Mouse (Mus musculus) CH12.LX (cell line): Measurements from ENCODE around the gene Khk.

ENCODE experiments used
- CHD1 ChIP-seq: IDR thresholded peaks from 2 replicates; pipeline ENCODE4 v1.6.1; 2012; ENCODE audit warnings: low read depth, low read length, improper control_type of control experiment, inconsistent platforms
- CTCF ChIP-seq, 2 experiments: IDR thresholded peaks in 1 of 2; conservative IDR thresholded peaks in 1 of 2; 2 replicates each; pipeline ENCODE4 v1.5.1; 2011 to 2012; ENCODE audit warnings: low read depth in 2 of 2, low read length in 2 of 2, improper control_type of control experiment in 1 of 2, inconsistent platforms in 1 of 2, mild to moderate bottlenecking in 1 of 2, moderate library complexity in 1 of 2
- EP300 ChIP-seq: IDR thresholded peaks from 2 replicates; pipeline ENCODE4 v1.6.1; 2011; ENCODE audit warnings: low read length, improper control_type of control experiment
- JUND ChIP-seq: conservative IDR thresholded peaks from 2 replicates; pipeline ENCODE4 v1.6.1; 2011; ENCODE audit warnings: low read depth, low read length, improper control_type of control experiment
- MXI1 ChIP-seq: IDR thresholded peaks from 2 replicates; pipeline ENCODE4 v1.6.1; 2011; ENCODE audit warnings: mild to moderate bottlenecking, low read depth, low read length, improper control_type of control experiment
- RCOR1 ChIP-seq: conservative IDR thresholded peaks from 2 replicates; pipeline ENCODE4 v1.6.1; 2012; ENCODE audit warnings: low read depth, mild to moderate bottlenecking, inconsistent platforms, low read length, improper control_type of control experiment
- USF2 ChIP-seq: conservative IDR thresholded peaks from 2 replicates; pipeline ENCODE4 v1.6.1; 2011; ENCODE audit warnings: low read depth, low read length, improper control_type of control experiment
- ZKSCAN1 ChIP-seq: IDR thresholded peaks from 2 replicates; pipeline ENCODE4 v1.6.1; 2012; ENCODE audit warnings: low read depth, inconsistent platforms, low read length, improper control_type of control experiment, borderline replicate concordance

GRCm38 (mm10) chr5:30888337-30889087 is 32.7 kb upstream of the Khk start, which contains the start of gene Agbl5:
- TF ChIP-seq RCOR1 (peak; percentile 80; the same call in 1 of the 2 replicates), CHD1 (no peak), USF2 (no peak), EP300 (no peak), JUND (no peak), ZKSCAN1 (no peak), MXI1 (peak; percentile 96), CTCF (conservative IDR thresholded peaks at IDR 0.05 in 1 of 2, IDR thresholded peaks at IDR 0.05 in 1 of 2; ENCODE audit: low read depth in 2 of 2, low read length in 2 of 2) (no peak)
